9 mouse cellular contexts compared by ENCODE assay signal in the genomic region with DNA sequence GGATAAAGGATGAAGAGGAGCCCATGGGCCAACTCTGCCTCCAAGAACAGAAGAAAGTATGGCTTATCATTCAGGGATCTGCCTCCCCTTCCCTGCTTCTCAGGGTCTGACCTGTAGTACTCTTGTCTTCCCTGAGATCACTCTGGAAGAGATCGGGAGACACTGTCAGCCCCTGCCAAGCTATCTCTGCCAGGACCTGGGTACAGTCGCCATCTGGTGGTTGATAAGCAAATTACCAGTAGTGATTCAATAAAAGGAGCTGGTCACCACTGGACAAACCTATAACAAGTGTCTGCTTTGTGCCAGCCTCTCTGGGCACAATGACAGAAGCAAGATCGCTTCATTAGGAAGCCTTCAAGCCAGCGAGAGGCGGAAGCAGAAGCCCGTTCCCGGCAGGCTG. TPM values are rescaled to one million over a fixed set of nuclear protein-coding genes. Genes with fewer than 3 reads are reported as not detected.
A peak's percentile ranks its signal among the peaks of the same experiment; 100 is the strongest.
DNase-seq lines count a peak whose midpoint lies in the region; ATAC-seq and TF ChIP-seq lines count a peak whose summit lies in the region.
"Had no signal": no experiment of that assay in that cellular context is flagged by ENCODE, and none has a peak within 500 bp of the region (broad histone marks: within the 10 kb centered on the region; RNA-seq: fewer than 3 reads in every experiment).

No protein-coding gene starts in this region.

- no peak overlapping the region for H3K27ac ChIP-seq in left cerebral cortex, adult 2 months
- no peak overlapping the region for H3K27ac ChIP-seq in hindbrain, postnatal 0 days
- H3K27ac ChIP-seq in midbrain, embryonic 10.5 days (replicated peaks) = no peak overlapping the region
- H3K27ac ChIP-seq: heart, embryonic 13.5 days had no signal

- peak; percentile 66 for ATAC-seq in hindbrain, postnatal 0 days

- H3K9ac ChIP-seq in hindbrain, postnatal 0 days (replicated peaks; ENCODE audit: low read length) = no peak overlapping the region
- H3K9ac ChIP-seq: heart, embryonic 13.5 days had no signal

- no peaks in the 10 kb centered on the region for H3K27me3 ChIP-seq in hindbrain, postnatal 0 days (ENCODE audit: insufficient read depth, low read length)
- H3K27me3 ChIP-seq in midbrain, embryonic 10.5 days (ENCODE audit: low read depth, poor library complexity, severe bottlenecking) = peaks cover 24% of the 10 kb centered on the region

- H3K36me3 ChIP-seq in hindbrain, postnatal 0 days (ENCODE audit: insufficient read depth, low read length) = no peaks in the 10 kb centered on the region
- no peaks in the 10 kb centered on the region for H3K36me3 ChIP-seq in midbrain, embryonic 10.5 days
- H3K36me3 ChIP-seq: heart, embryonic 13.5 days had no signal

- no peaks in the 10 kb centered on the region for H3K9me3 ChIP-seq in hindbrain, postnatal 0 days (ENCODE audit: low read length)
- H3K9me3 ChIP-seq in midbrain, embryonic 10.5 days (replicated peaks) = no peaks in the 10 kb centered on the region
- H3K9me3 ChIP-seq: heart, embryonic 13.5 days had no signal

- TF ChIP-seq CTCF in left cerebral cortex, adult 2 months (IDR thresholded peaks at IDR 0.05) = peak; percentile 84
- peak; percentile 89 for TF ChIP-seq CTCF in hindbrain, postnatal 0 days (IDR thresholded peaks at IDR 0.05; ENCODE audit: low read depth)

- peaks cover 7% of the 10 kb centered on the region; the same call in 1 of the 2 replicates for H3K4me1 ChIP-seq in hindbrain, postnatal 0 days (ENCODE audit: insufficient read depth, low read length)
- H3K4me1 ChIP-seq in midbrain, embryonic 10.5 days = peaks cover 24% of the 10 kb centered on the region

- peak; percentile 54 for DNase-seq in adrenal gland, postnatal 10 days
- DNase-seq in adrenal gland, adult 18-20 months (ENCODE audit: low spot score in 2 of 2) = no peak
- DNase-seq in left cerebral cortex, adult 2 months (ENCODE audit: extremely low spot score in 1 of 2, low spot score in 2 of 2) = no peak
- no peak for DNase-seq in left cerebral cortex, adult 8-10 months (ENCODE audit: low spot score in 2 of 2)
- DNase-seq in cerebellum, postnatal 14 days = peak; percentile 71 to 72
- peak; percentile 80 for DNase-seq in hindbrain, postnatal 0 days (ENCODE audit: low spot score)
- peak; percentile 51 for DNase-seq in midbrain, embryonic 10.5 days (ENCODE audit: low spot score)
- DNase-seq in c-Kit-positive CD71-positive TER-119-positive erythroid progenitor cells, embryonic 14.5 days (ENCODE audit: low spot score) = no peak

- no peak overlapping the region for H3K4me2 ChIP-seq in hindbrain, postnatal 0 days (ENCODE audit: low read depth, low read length)
- H3K4me2 ChIP-seq: heart, embryonic 13.5 days had no signal

- intact Hi-C loops in left cerebral cortex, adult 2 months (cut with DNase I) = loop anchor here (1.0 to 2.0 kb wide), 2 partner anchors 261 to 472 kb away; no protein-coding TSS in a partner anchor

- WGBS in hindbrain, postnatal 0 days = 8% methylated on average over 7 of the region's 7 CpGs
- WGBS in midbrain, embryonic 10.5 days = 40% methylated on average over 7 of the region's 7 CpGs

- no peak overlapping the region for H3K4me3 ChIP-seq in left cerebral cortex, adult 2 months
- no peak overlapping the region for H3K4me3 ChIP-seq in hindbrain, postnatal 0 days (ENCODE audit: low read length)
- H3K4me3 ChIP-seq in midbrain, embryonic 10.5 days = no peak overlapping the region
- H3K4me3 ChIP-seq: heart, embryonic 13.5 days had no signal

RNA-seq across cellular contexts. Expression of a gene that starts 20.9 kb away (rescaled TPM):
- total RNA-seq in adrenal gland, postnatal 10 days (2021) = 10 to 100 TPM; 27.4 to 28.4 TPM
- 10 to 100 TPM; 21.1 to 27.1 TPM for total RNA-seq in adrenal gland, adult 18-20 months (2021)
- 10 to 100 TPM; 27.1 to 28.9 TPM for total RNA-seq in left cerebral cortex, adult 2 months (2021)
- total RNA-seq in left cerebral cortex, adult 8-10 months (2022) = 10 to 100 TPM; 24.1 to 26.8 (median 24.7) TPM
- total RNA-seq in hindbrain, postnatal 0 days (2014; rRNA removed) = 9.5 and 13.2 TPM in 2 replicates
- polyA plus RNA-seq in hindbrain, postnatal 0 days (2015; fragmentation: Nextera tagmentation; extraction: Ambion mirVana) = 7.2 and 7.7 TPM in 2 replicates
- 9.8 and 11.8 TPM in 2 replicates for polyA plus RNA-seq in midbrain, embryonic 10.5 days (2016; fragmentation: Nextera tagmentation; extraction: Ambion mirVana)

Comparison
In these comparisons a context has a peak if more than half of its experiments do, and no peak if none do; other contexts are left out.
1. DNase-seq: peak in adrenal gland, postnatal 10 days (single experiment), cerebellum, postnatal 14 days (2 of 2), hindbrain, postnatal 0 days (single experiment) and midbrain, embryonic 10.5 days (single experiment); none in adrenal gland, adult 18-20 months (0 of 2), left cerebral cortex, adult 2 months (0 of 2), left cerebral cortex, adult 8-10 months (0 of 2) and c-Kit-positive CD71-positive TER-119-positive erythroid progenitor cells, embryonic 14.5 days (single experiment).